Mouse (Mus musculus) MEL (cell line): Measurements from ENCODE around the gene Rtraf. TPM values are rescaled to one million over a fixed set of nuclear protein-coding genes. Genes with fewer than 3 reads are reported as not detected.

Source experiments
- DNase-seq: peaks from one replicate; pipeline ENCODE4 v3.0.0; 2011; ENCODE audit warnings: low read depth, low spot score
- H3K27ac ChIP-seq: 2 replicates; pipeline ENCODE4 v1.5.1; 2012; ENCODE audit warnings: low read depth, mild to moderate bottlenecking, control low read depth, low read length, moderate library complexity; ENCODE audit not compliant: control insufficient read depth
- H3K27me3 ChIP-seq, 2 experiments: fragments of 150-350 bp in 1 of 2; sonication (generic) in 1 of 2; 2 replicates each; pipeline ENCODE4 v1.6.1; 2012; ENCODE audit warnings: low read length in 2 of 2, mild to moderate bottlenecking in 2 of 2, improper control_type of control experiment in 1 of 2, moderate library complexity in 1 of 2; ENCODE audit not compliant: insufficient read depth in 2 of 2, control insufficient read depth in 1 of 2
- H3K36me3 ChIP-seq, 2 experiments: 2 replicates each; pipeline ENCODE4 v1.6.1; 2012 to 2014; ENCODE audit warnings: low read length in 2 of 2, improper control_type of control experiment in 1 of 2, inconsistent platforms in 1 of 2, mild to moderate bottlenecking in 1 of 2; ENCODE audit not compliant: insufficient read depth in 2 of 2, control insufficient read depth in 1 of 2
- H3K4me1 ChIP-seq, 2 experiments: fragments of 150-350 bp in 1 of 2; sonication (generic) in 1 of 2; 2 replicates each; pipeline ENCODE4 v1.6.1; 2012; ENCODE audit warnings: low read length in 2 of 2, improper control_type of control experiment in 1 of 2, mild to moderate bottlenecking in 1 of 2; ENCODE audit not compliant: insufficient read depth in 2 of 2, control insufficient read depth in 1 of 2
- H3K4me3 ChIP-seq, 2 experiments: fragments of 150-350 bp in 1 of 2; sonication (generic) in 1 of 2; 2 replicates each; pipeline ENCODE4 v1.5.1; 2012; ENCODE audit warnings: low read depth in 2 of 2, low read length in 2 of 2, mild to moderate bottlenecking in 2 of 2, moderate library complexity in 2 of 2, control low read depth in 1 of 2, improper control_type of control experiment in 1 of 2; ENCODE audit not compliant: control insufficient read depth in 1 of 2, insufficient read depth in 1 of 2
- H3K79me2 ChIP-seq: 2 replicates; pipeline ENCODE4 v1.6.1; 2012; ENCODE audit warnings: mild to moderate bottlenecking, low read length, moderate library complexity; ENCODE audit not compliant: control insufficient read depth, poor library complexity, insufficient read depth
- H3K9ac ChIP-seq: 2 replicates; pipeline ENCODE4 v1.6.1; 2012; ENCODE audit warnings: low read depth, mild to moderate bottlenecking, control low read depth, low read length, moderate library complexity; ENCODE audit not compliant: control insufficient read depth, poor library complexity, severe bottlenecking
- H3K9me3 ChIP-seq: fragments of 150-350 bp; sonication (generic); replicated peaks from 2 replicates; pipeline ENCODE4 v1.6.1; 2012; ENCODE audit warnings: mild to moderate bottlenecking, low read length, improper control_type of control experiment, moderate library complexity; ENCODE audit not compliant: insufficient read depth
- BHLHE40 ChIP-seq: IDR thresholded peaks from 2 replicates; pipeline ENCODE4 v1.6.1; 2012; ENCODE audit warnings: low read depth, mild to moderate bottlenecking, inconsistent platforms, low read length, improper control_type of control experiment, borderline replicate concordance
- EP300 ChIP-seq, 2 experiments: IDR thresholded peaks; 2 replicates each; pipeline ENCODE4 v1.6.1; 2011; ENCODE audit warnings: improper control_type of control experiment in 2 of 2, low read length in 2 of 2, low read depth in 1 of 2, mild to moderate bottlenecking in 1 of 2
- ETS1 ChIP-seq: IDR thresholded peaks from 2 replicates; pipeline ENCODE4 v1.6.1; 2012; ENCODE audit warnings: low read depth, mild to moderate bottlenecking, inconsistent platforms, low read length, improper control_type of control experiment, moderate library complexity
- GATA1 ChIP-seq: IDR thresholded peaks from 2 replicates; pipeline ENCODE4 v1.6.1; 2011; ENCODE audit warnings: low read depth, low read length, improper control_type of control experiment
- HCFC1 ChIP-seq: IDR thresholded peaks from 2 replicates; pipeline ENCODE4 v1.6.1; 2012; ENCODE audit warnings: low read depth, mild to moderate bottlenecking, inconsistent platforms, low read length, improper control_type of control experiment, moderate library complexity
- JUND ChIP-seq: IDR thresholded peaks from 2 replicates; pipeline ENCODE4 v1.6.1; 2011; ENCODE audit warnings: low read depth, mild to moderate bottlenecking, improper control_type of control experiment, low read length
- KAT2A ChIP-seq: conservative IDR thresholded peaks from 2 replicates; pipeline ENCODE4 v1.6.1; 2012; ENCODE audit warnings: low read depth, low read length, improper control_type of control experiment, inconsistent platforms
- MAX ChIP-seq: IDR thresholded peaks from 2 replicates; pipeline ENCODE4 v1.6.1; 2011; ENCODE audit warnings: low read length, improper control_type of control experiment
- MXI1 ChIP-seq: IDR thresholded peaks from 2 replicates; pipeline ENCODE4 v1.6.1; 2011; ENCODE audit warnings: mild to moderate bottlenecking, low read depth, low read length, improper control_type of control experiment
- MYB ChIP-seq: IDR thresholded peaks from 2 replicates; pipeline ENCODE4 v1.6.1; 2011; ENCODE audit warnings: mild to moderate bottlenecking, low read depth, low read length, improper control_type of control experiment
- NRF1 ChIP-seq: IDR thresholded peaks from 2 replicates; pipeline ENCODE4 v1.6.1; 2014; ENCODE audit warnings: low read depth, mild to moderate bottlenecking, inconsistent platforms, low read length, improper control_type of control experiment, moderate library complexity; ENCODE audit not compliant: poor library complexity, insufficient read depth, severe bottlenecking
- POLR2A ChIP-seq, 2 experiments: IDR thresholded peaks; 2 replicates each; pipeline ENCODE4 v1.6.1; 2011 to 2012; ENCODE audit warnings: low read length in 2 of 2, mild to moderate bottlenecking in 2 of 2, control low read depth in 1 of 2, improper control_type of control experiment in 1 of 2, low read depth in 1 of 2, moderate library complexity in 1 of 2; ENCODE audit not compliant: control insufficient read depth in 1 of 2, insufficient read depth in 1 of 2, poor library complexity in 1 of 2
- POLR2AphosphoS2 ChIP-seq: IDR thresholded peaks from 2 replicates; pipeline ENCODE4 v1.6.1; 2011; ENCODE audit warnings: low read length, improper control_type of control experiment
- RAD21 ChIP-seq: IDR thresholded peaks from 2 replicates; pipeline ENCODE4 v1.6.1; 2011; ENCODE audit warnings: mild to moderate bottlenecking, low read depth, low read length, improper control_type of control experiment
- RCOR1 ChIP-seq: IDR thresholded peaks from 2 replicates; pipeline ENCODE4 v1.6.1; 2012; ENCODE audit warnings: low read depth, mild to moderate bottlenecking, inconsistent platforms, low read length, improper control_type of control experiment
- SIN3A ChIP-seq: IDR thresholded peaks from 2 replicates; pipeline ENCODE4 v1.6.1; 2012; ENCODE audit warnings: low read length, improper control_type of control experiment, inconsistent platforms
- SMC3 ChIP-seq: IDR thresholded peaks from 2 replicates; pipeline ENCODE4 v1.6.1; 2011; ENCODE audit warnings: low read depth, low read length, improper control_type of control experiment
- TAL1 ChIP-seq: IDR thresholded peaks from 2 replicates; pipeline ENCODE4 v1.6.1; 2012; ENCODE audit warnings: mild to moderate bottlenecking, inconsistent platforms, low read length, moderate library complexity, mixed read lengths
- TBP ChIP-seq: IDR thresholded peaks from 2 replicates; pipeline ENCODE4 v1.8.0; 2011; ENCODE audit warnings: low read depth, low read length, improper control_type of control experiment
- TCF12 ChIP-seq: IDR thresholded peaks from 2 replicates; pipeline ENCODE4 v1.6.1; 2014; ENCODE audit warnings: low read depth, mild to moderate bottlenecking, inconsistent platforms, low read length, improper control_type of control experiment, moderate library complexity
- USF1 ChIP-seq: IDR thresholded peaks from 2 replicates; pipeline ENCODE4 v1.6.1; 2014; ENCODE audit warnings: low read depth, mild to moderate bottlenecking, inconsistent platforms, low read length, improper control_type of control experiment, moderate library complexity
- ZC3H11A ChIP-seq: IDR thresholded peaks from 2 replicates; pipeline ENCODE4 v1.6.1; 2012; ENCODE audit warnings: low read depth, mild to moderate bottlenecking, inconsistent platforms, low read length, improper control_type of control experiment
- ZKSCAN1 ChIP-seq: IDR thresholded peaks from 2 replicates; pipeline ENCODE4 v1.6.1; 2012; ENCODE audit warnings: low read depth, mild to moderate bottlenecking, inconsistent platforms, low read length, improper control_type of control experiment, moderate library complexity
- ZMIZ1 ChIP-seq: IDR thresholded peaks from 2 replicates; pipeline ENCODE4 v1.6.1; 2012; ENCODE audit warnings: low read depth, mild to moderate bottlenecking, inconsistent platforms, low read length, improper control_type of control experiment, moderate library complexity
- ZNF384 ChIP-seq: IDR thresholded peaks from 2 replicates; pipeline ENCODE4 v1.6.1; 2012; ENCODE audit warnings: low read depth, mild to moderate bottlenecking, inconsistent platforms, low read length, improper control_type of control experiment
- polyA plus RNA-seq, 2 experiments: library from polyadenylated mRNA; stranded (reverse) in 1 of 2; unstranded in 1 of 2; fragments of >175 nt in 1 of 2; fragments of >200 nt in 1 of 2; gene quantifications; 2 replicates each; pipeline versions ENCODE4 v1.2.1 to v1.2.4; 2012; ENCODE audit warnings: low replicate concordance in 2 of 2, low read depth in 1 of 2; ENCODE audit not compliant: insufficient read length in 2 of 2, insufficient read depth in 1 of 2, missing spikeins in 1 of 2
- total RNA-seq: library from RNA; depleted of rRNA; stranded (reverse); fragments of 300-350 nt; gene quantifications from 2 replicates; pipeline ENCODE4 v1.2.3, GENCODE M21; 2012

Gene Rtraf
- total and polyA plus RNA-seq, 3 experiments, result 90.4 to 117 TPM; not detected in 1

GRCm38 (mm10) chr14:19801474-19802215, 22.0 kb downstream of the Rtraf start:
- Histone ChIP-seq H3K36me3 (no peaks in the 10 kb centered on the region), H3K9me3 (no peaks in the 10 kb centered on the region), H3K4me1 (no peaks in the 10 kb centered on the region), H3K27ac (no peak overlapping the region), H3K79me2 (no peaks in the 10 kb centered on the region), H3K4me3 (no peak overlapping the region), H3K9ac (no peak overlapping the region)
- DNase-seq, result no peak
- TF ChIP-seq HCFC1 (no peak), GATA1 (no peak), ZNF384 (no peak), TAL1 (no peak), ZMIZ1 (no peak), MXI1 (no peak), ETS1 (no peak), TCF12 (no peak), RCOR1 (no peak), ZC3H11A (no peak)
- TF ChIP-seq, all 39 proteins: peak for 0
- no peaks in the 10 kb centered on the region for H3K27me3 ChIP-seq

DNA sequence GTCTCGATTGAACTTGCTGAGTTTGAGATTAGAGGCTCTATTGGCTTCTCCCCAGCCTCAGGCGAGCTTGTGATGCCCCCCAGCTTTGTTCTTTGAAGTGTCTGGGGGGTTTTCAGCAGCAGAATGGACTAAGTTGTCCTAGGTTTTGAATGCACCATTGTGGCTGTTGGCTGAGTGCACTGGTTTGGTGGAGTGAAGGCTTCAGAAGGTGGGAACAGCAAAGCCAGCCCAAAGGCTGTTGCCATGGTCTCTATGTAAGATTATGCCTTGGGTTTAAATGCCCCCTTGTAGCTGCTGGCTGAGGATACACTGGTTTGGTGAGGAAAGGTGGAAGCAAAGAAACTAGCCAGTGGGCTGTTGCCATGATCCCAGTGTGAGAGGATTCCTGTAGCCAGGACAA, 23.1 kb downstream of the Rtraf start:
- Histone ChIP-seq H3K36me3 (no peaks in the 10 kb centered on the region), H3K4me1 (no peaks in the 10 kb centered on the region)
- no peak for TF ChIP-seq MAX
- TF ChIP-seq RCOR1, result no peak
- no peak for TF ChIP-seq EP300 (IDR thresholded peaks at IDR 0.05; ENCODE audit: low read depth in 1 of 2, low read length in 2 of 2)
- TF ChIP-seq JUND, result no peak
- no peak for TF ChIP-seq RAD21
- no peak for TF ChIP-seq SIN3A
- no peak for TF ChIP-seq TAL1
- TF ChIP-seq USF1, result no peak
- TF ChIP-seq POLR2A (IDR thresholded peaks at IDR 0.05; ENCODE audit: control insufficient read depth in 1 of 2, insufficient read depth in 1 of 2, low read depth in 1 of 2, low read length in 2 of 2, poor library complexity in 1 of 2), result no peak
- TF ChIP-seq NRF1, result no peak
- TF ChIP-seq ZKSCAN1, result no peak
- no peak for TF ChIP-seq ETS1
- no peak for TF ChIP-seq MYB
- no peak for TF ChIP-seq MXI1
- TF ChIP-seq ZC3H11A, result no peak
- TF ChIP-seq SMC3, result no peak
- no peak for TF ChIP-seq BHLHE40
- TF ChIP-seq POLR2AphosphoS2, result no peak
- TF ChIP-seq KAT2A, result no peak
- no peak for TF ChIP-seq TBP

More for the DNA sequence above, 23.1 kb downstream of the Rtraf start:
- Histone ChIP-seq H3K79me2 (no peaks in the 10 kb centered on the region), H3K9me3 (no peaks in the 10 kb centered on the region), H3K27ac (no peak overlapping the region), H3K9ac (no peak overlapping the region), H3K4me3 (no peak overlapping the region), H3K27me3 (no peaks in the 10 kb centered on the region)
- DNase-seq, result no peak
